Mouse (Mus musculus): ENCODE measurements at regions not wholly inside any gene's neighbourhood (a gene's known extent, or its start where the extent isn't known, plus 50 kb on each side); places are given as distances from the start of the nearest gene placed in this dataset.

DNA sequence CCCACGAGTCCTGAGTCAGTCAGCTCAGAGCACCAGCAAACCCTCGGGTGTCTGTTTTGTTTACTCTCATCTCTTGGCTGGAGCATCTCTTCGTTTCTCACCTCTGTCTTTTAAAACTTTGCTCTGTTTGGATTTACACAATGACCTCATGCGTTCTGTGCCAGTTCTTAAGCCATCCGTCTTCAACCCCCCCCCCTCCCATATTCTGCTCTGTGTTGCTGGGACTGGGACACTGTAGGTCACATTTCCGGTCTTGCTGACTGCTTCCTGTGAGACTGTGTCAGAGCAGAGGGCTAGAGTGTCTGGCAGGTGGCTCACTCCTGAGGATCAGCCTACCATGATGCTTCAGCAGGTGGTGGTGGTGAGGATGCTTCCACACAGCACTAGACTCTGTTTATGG, 155.1 kb downstream of the Ppp4r2 start:
- Histone ChIP-seq H3K9ac (replicated peaks) (no peak overlapping the region), H3K9me3 (ENCODE audit: low read length) (no peaks in the 10 kb centered on the region), H3K27ac (ENCODE audit: low read depth) (no peak overlapping the region), H3K27me3 (ENCODE audit: insufficient read depth, low read length) (no peaks in the 10 kb centered on the region), H3K36me3 (replicated peaks; ENCODE audit: insufficient read depth, low read length) (no peaks in the 10 kb centered on the region), H3K4me3 (ENCODE audit: low read depth, low read length) (no peak overlapping the region), H3K4me1 (ENCODE audit: insufficient read depth) (no peaks in the 10 kb centered on the region), H3K4me2 (ENCODE audit: low read depth, low read length) (no peak overlapping the region)
- no peak for TF ChIP-seq CTCF (IDR thresholded peaks at IDR 0.05; ENCODE audit: low read depth)
- TF ChIP-seq EP300 (IDR thresholded peaks at IDR 0.05; ENCODE audit: low read depth) = no peak
- ATAC-seq = no peak
- no peak for DNase-seq
- WGBS (ENCODE audit: insufficient replicate concordance) = 44% methylated on average over 6 of the region's 6 CpGs

DNA sequence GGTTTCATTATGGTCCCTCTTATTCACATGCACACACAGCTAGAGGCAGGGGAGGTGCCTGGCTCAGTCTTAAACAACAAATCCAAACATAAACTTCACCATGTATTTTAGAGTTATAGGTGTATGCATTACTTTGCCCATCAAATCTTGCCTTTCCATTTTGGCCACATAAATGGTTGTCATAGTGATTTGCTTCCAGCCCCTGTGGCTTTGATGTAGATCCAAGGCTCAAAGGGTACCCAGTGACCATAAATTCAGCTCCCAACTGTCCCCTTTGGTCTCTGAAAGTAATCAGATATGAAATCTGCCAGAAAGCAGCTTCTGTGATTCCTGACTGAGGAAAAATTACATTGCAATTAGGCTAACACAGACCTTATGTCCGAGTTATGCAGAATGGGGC, 160.0 kb downstream of the Ppp4r2 start:
- Histone ChIP-seq H3K27ac (ENCODE audit: low read depth) (no peak overlapping the region), H3K36me3 (replicated peaks; ENCODE audit: insufficient read depth, low read length) (no peaks in the 10 kb centered on the region), H3K27me3 (ENCODE audit: insufficient read depth, low read length) (no peaks in the 10 kb centered on the region), H3K4me1 (ENCODE audit: insufficient read depth) (no peaks in the 10 kb centered on the region), H3K9me3 (ENCODE audit: low read length) (no peaks in the 10 kb centered on the region), H3K4me2 (ENCODE audit: low read depth, low read length) (no peak overlapping the region), H3K4me3 (ENCODE audit: low read depth, low read length) (no peak overlapping the region), H3K9ac (replicated peaks) (no peak overlapping the region)
- DNase-seq (no peak), ATAC-seq (no peak)
- TF ChIP-seq EP300 (IDR thresholded peaks at IDR 0.05; ENCODE audit: low read depth) (no peak), CTCF (IDR thresholded peaks at IDR 0.05; ENCODE audit: low read depth) (no peak)
- WGBS (ENCODE audit: insufficient replicate concordance) = 64% methylated on average over 1 of the region's 1 CpGs

- Histone ChIP-seq H3K27me3 (ENCODE audit: insufficient read depth, low read length) (no peaks in the 10 kb centered on the region), H3K27ac (ENCODE audit: low read depth) (no peak overlapping the region), H3K9me3 (ENCODE audit: low read length) (no peaks in the 10 kb centered on the region), H3K4me1 (ENCODE audit: insufficient read depth) (no peaks in the 10 kb centered on the region), H3K4me2 (ENCODE audit: low read depth, low read length) (no peak overlapping the region), H3K9ac (replicated peaks) (no peak overlapping the region), H3K4me3 (ENCODE audit: low read depth, low read length) (no peak overlapping the region), H3K36me3 (replicated peaks; ENCODE audit: insufficient read depth, low read length) (no peaks in the 10 kb centered on the region)
- no peak for DNase-seq
- no peak for ATAC-seq
- TF ChIP-seq EP300 (IDR thresholded peaks at IDR 0.05; ENCODE audit: low read depth) = no peak
- TF ChIP-seq CTCF (IDR thresholded peaks at IDR 0.05; ENCODE audit: low read depth) = no peak
- whole genome bisulfite sequencing (ENCODE audit: insufficient replicate concordance) = 45% methylated on average over 6 of the region's 6 CpGs
Observed at GRCm38 (mm10) chr6:100995874-100996560, 162.6 kb downstream of the Ppp4r2 start.

DNA sequence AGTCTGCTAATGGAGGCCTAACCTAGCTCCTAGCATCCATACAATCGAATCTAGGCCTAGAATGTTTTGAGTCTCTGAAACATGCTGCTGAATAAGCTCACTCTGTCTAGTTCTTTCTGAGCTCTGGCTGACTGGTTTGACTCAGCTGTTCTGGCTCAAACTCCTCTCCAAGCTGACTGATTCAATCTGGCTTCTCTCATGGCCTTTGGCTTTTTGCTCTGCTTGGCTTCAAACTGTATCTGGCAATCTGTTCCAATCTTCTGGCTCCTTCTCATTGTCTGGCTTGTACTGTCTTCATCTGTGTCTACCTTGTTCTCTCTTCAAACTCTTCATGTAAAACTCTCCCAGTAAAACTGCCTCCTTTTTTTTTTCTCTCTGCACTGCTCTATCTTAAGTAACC, 164.9 kb downstream of the Ppp4r2 start:
- H3K4me2 ChIP-seq (ENCODE audit: low read depth, low read length) = no peak overlapping the region
- no peak overlapping the region for H3K9ac ChIP-seq (replicated peaks)
- DNase-seq (no peak), ATAC-seq (no peak)
- 63% methylated on average over 1 of the region's 1 CpGs for WGBS (ENCODE audit: insufficient replicate concordance)
- no peaks in the 10 kb centered on the region for H3K36me3 ChIP-seq (replicated peaks; ENCODE audit: insufficient read depth, low read length)
- no peak overlapping the region for H3K4me3 ChIP-seq (ENCODE audit: low read depth, low read length)
- no peaks in the 10 kb centered on the region for H3K27me3 ChIP-seq (ENCODE audit: insufficient read depth, low read length)
- no peaks in the 10 kb centered on the region for H3K4me1 ChIP-seq (ENCODE audit: insufficient read depth)
- H3K9me3 ChIP-seq (ENCODE audit: low read length) = no peaks in the 10 kb centered on the region
- no peak overlapping the region for H3K27ac ChIP-seq (ENCODE audit: low read depth)
- no peak for TF ChIP-seq EP300 (IDR thresholded peaks at IDR 0.05; ENCODE audit: low read depth)
- TF ChIP-seq CTCF (IDR thresholded peaks at IDR 0.05; ENCODE audit: low read depth) = no peak

GRCm38 (mm10) chr6:101003901-101004300, 170.5 kb downstream of the Ppp4r2 start:
- WGBS (ENCODE audit: insufficient replicate concordance) = 76% methylated on average over 1 of the region's 1 CpGs
- Histone ChIP-seq H3K27me3 (ENCODE audit: insufficient read depth, low read length) (no peaks in the 10 kb centered on the region), H3K9me3 (ENCODE audit: low read length) (no peaks in the 10 kb centered on the region), H3K36me3 (replicated peaks; ENCODE audit: insufficient read depth, low read length) (no peaks in the 10 kb centered on the region), H3K4me3 (ENCODE audit: low read depth, low read length) (no peak overlapping the region), H3K27ac (ENCODE audit: low read depth) (no peak overlapping the region), H3K9ac (replicated peaks) (no peak overlapping the region), H3K4me1 (ENCODE audit: insufficient read depth) (no peaks in the 10 kb centered on the region), H3K4me2 (ENCODE audit: low read depth, low read length) (no peak overlapping the region)
- no peak for TF ChIP-seq CTCF (IDR thresholded peaks at IDR 0.05; ENCODE audit: low read depth)
- ATAC-seq (no peak), DNase-seq (no peak)

GRCm38 (mm10) chr6:101021650-101022049, 188.2 kb downstream of the Ppp4r2 start:
- no peaks in the 10 kb centered on the region for H3K4me1 ChIP-seq (ENCODE audit: insufficient read depth)
- ATAC-seq (no peak), DNase-seq (no peak)
- H3K4me3 ChIP-seq (ENCODE audit: low read depth, low read length) = no peak overlapping the region
- TF ChIP-seq EP300 (IDR thresholded peaks at IDR 0.05; ENCODE audit: low read depth) (no peak), CTCF (IDR thresholded peaks at IDR 0.05; ENCODE audit: low read depth) (no peak)
- no peak overlapping the region for H3K4me2 ChIP-seq (ENCODE audit: low read depth, low read length)
- H3K9ac ChIP-seq (replicated peaks) = no peak overlapping the region
- H3K27me3 ChIP-seq (ENCODE audit: insufficient read depth, low read length) = no peaks in the 10 kb centered on the region
- no peaks in the 10 kb centered on the region for H3K9me3 ChIP-seq (ENCODE audit: low read length)
- H3K36me3 ChIP-seq (replicated peaks; ENCODE audit: insufficient read depth, low read length) = no peaks in the 10 kb centered on the region
- WGBS (ENCODE audit: insufficient replicate concordance) = 67% methylated on average over 3 of the region's 3 CpGs
- no peak overlapping the region for H3K27ac ChIP-seq (ENCODE audit: low read depth)

GRCm38 (mm10) chr6:101025816-101026215, 192.4 kb downstream of the Ppp4r2 start:
- Histone ChIP-seq H3K4me3 (ENCODE audit: low read depth, low read length) (no peak overlapping the region), H3K9ac (replicated peaks) (no peak overlapping the region), H3K9me3 (ENCODE audit: low read length) (no peaks in the 10 kb centered on the region), H3K4me2 (ENCODE audit: low read depth, low read length) (no peak overlapping the region), H3K4me1 (ENCODE audit: insufficient read depth) (no peaks in the 10 kb centered on the region), H3K27me3 (ENCODE audit: insufficient read depth, low read length) (no peaks in the 10 kb centered on the region), H3K27ac (ENCODE audit: low read depth) (no peak overlapping the region), H3K36me3 (replicated peaks; ENCODE audit: insufficient read depth, low read length) (no peaks in the 10 kb centered on the region)
- DNase-seq (no peak), ATAC-seq (no peak)
- 80% methylated on average over 4 of the region's 4 CpGs for WGBS (ENCODE audit: insufficient replicate concordance)
- no peak for TF ChIP-seq EP300 (IDR thresholded peaks at IDR 0.05; ENCODE audit: low read depth)
- TF ChIP-seq CTCF (IDR thresholded peaks at IDR 0.05; ENCODE audit: low read depth) = no peak
